Mouse (Mus musculus): Measurements from ENCODE around the gene Zfp352. TPM values are rescaled to one million over a fixed set of nuclear protein-coding genes. Genes with fewer than 3 reads are reported as not detected.

The Zfp352 gene
- polyA plus RNA-seq, 1 experiment = not detected

DNA sequence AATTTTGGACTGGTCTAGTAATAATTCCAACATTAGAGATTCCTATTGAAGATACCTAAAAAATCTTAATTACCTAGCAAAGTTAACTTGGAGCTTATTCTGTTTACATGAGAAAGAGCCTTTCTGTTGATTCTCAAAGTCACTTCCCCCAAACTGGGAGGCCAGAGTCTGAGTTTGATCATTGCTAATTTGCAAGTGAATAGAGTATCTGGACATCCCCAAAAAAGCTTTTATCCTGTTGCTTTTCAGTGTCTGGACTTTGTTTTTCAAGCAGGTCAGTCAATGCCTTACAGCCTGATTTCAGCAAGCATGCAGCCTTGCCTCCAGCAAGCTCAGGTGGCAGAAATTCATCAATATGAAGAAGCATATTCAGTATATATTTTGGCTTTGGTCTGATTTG lies 51.2 kb downstream of the Zfp352 start:
- H3K27me3 ChIP-seq (replicated peaks; ENCODE audit: control insufficient read depth, insufficient read depth, low read length) = no peaks in the 10 kb centered on the region
- H3K4me1 ChIP-seq (ENCODE audit: control insufficient read depth, insufficient read depth, low read length) = no peaks in the 10 kb centered on the region
- DNase-seq = no peak
- TF ChIP-seq POLR2A (IDR thresholded peaks at IDR 0.05; ENCODE audit: low read depth, low read length) = no peak
- no peak overlapping the region for H3K27ac ChIP-seq (ENCODE audit: insufficient read depth, low read depth, low read length)
- no peaks in the 10 kb centered on the region for H3K36me3 ChIP-seq (ENCODE audit: control insufficient read depth, insufficient read depth, low read length)
- no peak overlapping the region for H3K4me3 ChIP-seq (ENCODE audit: insufficient read depth, low read depth, low read length)
